Mouse (Mus musculus): ENCODE measurements around the gene Ppp4r3b.

DNA sequence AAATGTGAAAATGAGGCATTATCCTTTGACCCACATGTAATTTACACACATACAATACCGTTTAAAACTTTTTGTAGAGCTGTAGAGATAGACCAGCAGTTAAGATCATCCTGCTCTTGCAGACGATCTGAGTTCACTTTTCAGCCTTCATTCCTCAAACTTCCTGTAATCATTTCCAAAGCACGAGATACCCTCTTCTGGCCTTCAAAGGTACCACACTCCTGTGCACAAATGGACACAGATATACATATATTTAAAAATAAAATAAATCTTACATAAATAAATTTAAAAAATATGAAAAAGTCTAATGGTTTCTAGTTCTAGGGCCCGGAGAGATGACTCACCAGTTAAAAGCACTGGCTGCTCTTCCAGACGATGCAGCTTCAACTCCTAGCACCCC is 31.0 kb downstream of the Ppp4r3b start:
- TF ChIP-seq CTCF (IDR thresholded peaks at IDR 0.05; ENCODE audit: low read depth) (no peak), EP300 (IDR thresholded peaks at IDR 0.05; ENCODE audit: low read depth) (no peak)

Data from liver, embryonic 14.5 days (tissue).